Mouse (Mus musculus) layer of hippocampus, adult 2 months (tissue): ENCODE measurements around the gene Zscan21. TPM values are rescaled to one million over a fixed set of nuclear protein-coding genes. Genes with fewer than 3 reads are reported as not detected.
A peak's percentile ranks its signal among the peaks of the same experiment; 100 is the strongest.

Experiments used
- DNase-seq, 2 experiments: peaks; one replicate each; pipeline ENCODE4 v3.0.0; 2022; ENCODE audit warnings: low spot score in 2 of 2
- H3K27ac ChIP-seq: fragments of 200-600 bp; 2 replicates; pipeline ENCODE4 v1.8.1; 2022
- H3K4me3 ChIP-seq: fragments of 200-600 bp; 2 replicates; pipeline ENCODE4 v1.8.1; 2022; ENCODE audit warnings: mild to moderate bottlenecking
- CTCF ChIP-seq: fragments of 200-600 bp; conservative IDR thresholded peaks from 2 replicates; pipeline ENCODE4 v1.8.1; 2022; ENCODE audit warnings: antibody characterized with exemption, mild to moderate bottlenecking, moderate library complexity
- microRNA-seq, 2 experiments: library from miRNA; unstranded; fragments of <30 nt; microRNA quantifications; one replicate each; pipeline ENCODE4 v1.2.0; 2021
- total RNA-seq, 2 experiments: library from RNA; stranded (reverse); gene quantifications; 2 replicates each; pipeline ENCODE4 v1.2.3; 2021

Gene Zscan21
- total RNA-seq, 2 experiments from 2014 or later, result 13.7 to 16.2 TPM

DNA sequence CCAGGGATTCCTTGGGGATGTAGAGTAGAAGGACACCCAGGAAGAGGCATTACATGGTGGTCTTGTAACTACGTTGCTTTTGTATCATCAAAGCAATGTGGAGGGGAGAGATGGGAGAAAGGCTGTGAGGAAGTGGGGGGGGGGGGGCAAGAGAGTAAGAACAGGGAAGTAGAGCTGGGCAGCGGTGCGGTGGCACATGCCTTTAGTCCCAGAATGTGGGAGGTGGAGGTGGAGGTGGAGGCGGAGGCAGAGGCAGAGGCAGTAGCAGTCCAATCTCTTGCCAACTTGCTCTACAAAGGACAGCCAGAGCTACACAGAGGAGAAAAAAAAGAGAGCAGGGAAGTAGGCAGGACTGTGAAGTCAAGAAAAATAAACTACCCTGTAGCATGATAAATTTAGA is 21.9 kb downstream of the Zscan21 start:
- no peak for TF ChIP-seq CTCF

DNA sequence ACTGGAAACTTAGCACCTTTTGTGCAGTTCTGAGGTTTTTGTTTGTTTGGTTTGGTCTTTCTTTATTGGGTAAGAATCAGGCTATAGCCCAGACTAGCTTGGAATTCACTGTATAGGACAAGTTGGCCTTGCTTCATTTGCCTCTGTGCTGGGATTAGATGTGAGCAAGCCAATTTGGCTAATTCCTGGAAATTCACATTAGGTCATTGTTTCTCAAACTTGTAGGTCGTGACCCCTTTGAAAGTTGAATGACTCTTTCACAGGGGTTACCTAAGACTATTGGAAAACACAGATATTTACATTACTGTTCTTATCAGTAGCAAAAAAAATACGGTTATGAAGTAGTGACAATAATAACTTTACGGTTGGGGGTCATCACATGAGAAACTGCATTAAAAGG is 37.7 kb downstream of the Zscan21 start:
- Histone ChIP-seq H3K27ac (no peak overlapping the region; the same call in 1 of the 2 replicates), H3K4me3 (peak overlapping the region; percentile 74)
- TF ChIP-seq CTCF, result no peak
- DNase-seq, result no peak

More for the DNA sequence above, 21.9 kb downstream of the Zscan21 start:
- no peak for DNase-seq
- H3K4me3 ChIP-seq, result no peak overlapping the region
- H3K27ac ChIP-seq, result no peak overlapping the region

DNA sequence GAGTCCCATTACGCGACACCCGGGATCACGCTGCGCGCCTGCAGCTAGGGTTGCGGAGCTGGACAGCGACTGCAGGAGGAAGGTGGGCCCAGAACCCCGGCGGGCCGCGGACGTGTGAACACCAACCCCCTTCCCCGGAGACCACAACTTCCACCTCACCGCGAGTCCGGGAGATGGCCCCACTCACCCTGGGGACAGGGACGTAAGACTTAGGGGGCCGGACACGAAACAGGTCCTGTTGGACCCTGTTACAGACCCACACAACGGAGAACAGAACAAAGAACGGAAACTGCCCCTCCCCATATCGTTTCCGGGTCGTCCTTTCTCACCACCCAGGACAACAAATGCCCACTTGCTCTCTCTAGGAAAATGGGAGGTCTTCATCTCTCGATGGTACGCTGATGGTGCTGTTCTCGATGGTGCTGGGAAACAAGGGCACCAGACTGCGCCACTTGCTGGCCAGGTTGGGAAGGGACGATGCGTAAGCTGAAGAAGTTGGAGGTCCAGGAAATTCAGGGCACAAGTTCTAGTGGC is 38.8 kb downstream of the Zscan21 start, which contains the start of gene Zfp113:
Zfp113 (minus strand) TSS at position 302 of the 534 bp plus-strand sequence.
- DNase-seq, result peak; percentile 90 to 96
- peak; percentile 87 for TF ChIP-seq CTCF

DNA sequence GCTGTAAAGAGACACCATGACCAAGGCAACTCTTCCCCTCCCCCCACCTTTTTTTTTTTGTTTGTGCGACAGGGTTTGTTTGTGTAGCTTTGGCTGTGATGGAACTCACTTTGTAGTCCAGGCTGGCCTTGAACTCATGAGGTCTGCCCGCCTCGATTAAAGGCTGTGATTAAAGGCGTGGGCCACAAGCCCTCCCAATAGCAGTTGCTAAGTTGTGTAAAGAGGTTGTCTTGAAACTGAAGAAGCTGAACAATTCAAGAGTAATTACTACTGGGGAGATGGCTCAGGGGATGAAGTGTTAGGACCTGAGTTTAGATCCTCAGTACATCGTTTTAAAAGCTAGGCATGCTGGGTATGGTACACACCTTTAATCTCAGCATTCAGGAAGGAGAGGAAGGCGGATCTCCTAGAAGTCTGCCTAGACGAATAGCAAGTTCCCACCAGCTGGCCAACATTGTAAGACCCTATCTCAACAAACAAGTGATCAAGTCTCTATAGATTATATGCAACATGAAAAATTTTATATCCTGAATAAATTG is 43.6 kb downstream of the Zscan21 start:
- peak overlapping the region; percentile 70 for H3K4me3 ChIP-seq

More for the DNA sequence above, 38.8 kb downstream of the Zscan21 start, which contains the start of gene Zfp113:
- peak within 1 kb of the TSS; percentile 93 for H3K27ac ChIP-seq
- peak within 1 kb of the TSS; percentile 74 for H3K4me3 ChIP-seq

DNA sequence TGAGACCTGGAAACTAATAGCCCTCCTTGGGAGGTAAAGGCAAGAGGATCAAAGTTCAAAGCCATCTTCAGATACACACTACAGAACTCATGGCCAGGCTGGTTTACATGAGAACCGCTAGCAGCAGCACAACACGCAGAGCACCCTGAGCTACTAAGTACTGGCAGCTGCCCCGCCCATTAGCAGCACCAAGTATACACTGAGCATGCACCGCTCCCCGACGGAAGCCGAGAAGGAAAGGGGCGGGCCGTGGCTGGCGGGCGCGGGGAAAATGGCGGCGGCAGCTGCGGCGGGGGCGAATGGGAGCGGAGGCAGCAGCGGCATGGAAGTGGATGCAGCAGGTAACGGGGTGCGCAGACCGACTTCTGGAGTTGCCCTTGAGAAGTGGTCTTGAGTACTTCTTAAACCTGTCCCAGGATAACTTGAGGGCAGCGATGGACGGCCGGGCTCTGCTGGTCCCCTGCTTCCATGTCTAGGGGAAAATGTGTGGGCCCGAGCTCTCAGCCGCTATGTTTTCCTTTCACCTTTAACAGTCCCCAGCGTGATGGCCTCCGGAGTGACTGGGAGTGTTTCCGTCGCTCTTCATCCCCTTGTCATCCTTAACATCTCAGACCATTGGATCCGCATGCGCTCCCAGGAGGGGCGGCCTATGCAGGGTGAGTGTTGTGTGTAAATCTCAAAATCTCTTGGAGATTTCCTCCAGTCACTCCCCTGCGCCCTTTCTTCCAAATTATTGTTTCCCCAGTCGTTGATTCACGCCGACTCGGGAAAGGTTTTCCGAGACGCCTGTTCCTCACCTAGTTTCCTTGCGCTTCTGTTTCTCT is 44.4 kb downstream of the Zscan21 start, which contains the start of gene Cops6:
Cops6 (plus strand) TSS at position 230 of the 824 bp plus-strand sequence.
- TF ChIP-seq CTCF, result peak; percentile 13; the same call in 1 of the 2 replicates
- Histone ChIP-seq H3K27ac (peak within 1 kb of the TSS; percentile 83), H3K4me3 (peak within 1 kb of the TSS; percentile 70)
- peak; percentile 95 to 97 for DNase-seq

More for the DNA sequence above, 43.6 kb downstream of the Zscan21 start:
- peak overlapping the region; percentile 83 for H3K27ac ChIP-seq
- no peak for TF ChIP-seq CTCF
- no peak for DNase-seq

DNA sequence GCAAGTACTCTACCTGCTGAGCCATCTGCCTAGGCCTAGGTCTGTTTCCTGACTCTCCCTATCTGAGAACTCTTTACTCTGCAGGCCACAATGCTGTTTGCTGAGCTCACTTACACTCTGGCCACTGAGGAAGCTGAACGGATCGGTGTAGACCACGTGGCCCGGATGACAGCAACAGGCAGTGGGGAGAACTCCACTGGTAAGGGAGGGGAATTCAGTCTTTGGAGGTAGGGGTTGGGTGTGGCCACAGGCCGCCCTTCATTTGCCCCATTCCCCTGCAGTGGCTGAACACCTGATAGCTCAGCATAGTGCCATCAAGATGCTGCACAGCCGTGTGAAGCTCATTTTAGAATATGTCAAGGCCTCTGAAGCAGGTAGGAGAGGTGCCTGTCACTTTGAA is 46.3 kb downstream of the Zscan21 start:
- Histone ChIP-seq H3K4me3 (no peak overlapping the region), H3K27ac (no peak overlapping the region)
- no peak for DNase-seq
- no peak for TF ChIP-seq CTCF

DNA sequence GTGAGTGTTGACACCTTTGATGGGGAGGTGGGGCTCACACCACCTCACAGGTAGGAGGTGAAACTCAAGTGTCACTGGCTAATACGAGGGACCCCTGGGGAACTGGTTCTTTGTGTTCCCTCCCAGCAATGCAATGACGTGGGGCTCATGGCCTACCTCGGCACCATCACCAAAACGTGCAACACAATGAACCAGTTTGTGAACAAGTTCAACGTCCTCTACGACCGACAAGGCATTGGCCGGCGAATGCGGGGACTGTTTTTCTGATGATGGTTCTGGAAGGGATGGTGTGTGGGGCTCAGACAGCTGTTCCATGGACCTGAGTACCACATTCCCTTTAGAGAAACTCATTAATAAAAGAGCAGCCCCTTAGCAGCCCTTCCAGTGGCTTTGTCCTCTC is 46.9 kb downstream of the Zscan21 start:
- H3K4me3 ChIP-seq, result no peak overlapping the region
- TF ChIP-seq CTCF, result no peak
- no peak for DNase-seq
- H3K27ac ChIP-seq, result no peak overlapping the region

DNA sequence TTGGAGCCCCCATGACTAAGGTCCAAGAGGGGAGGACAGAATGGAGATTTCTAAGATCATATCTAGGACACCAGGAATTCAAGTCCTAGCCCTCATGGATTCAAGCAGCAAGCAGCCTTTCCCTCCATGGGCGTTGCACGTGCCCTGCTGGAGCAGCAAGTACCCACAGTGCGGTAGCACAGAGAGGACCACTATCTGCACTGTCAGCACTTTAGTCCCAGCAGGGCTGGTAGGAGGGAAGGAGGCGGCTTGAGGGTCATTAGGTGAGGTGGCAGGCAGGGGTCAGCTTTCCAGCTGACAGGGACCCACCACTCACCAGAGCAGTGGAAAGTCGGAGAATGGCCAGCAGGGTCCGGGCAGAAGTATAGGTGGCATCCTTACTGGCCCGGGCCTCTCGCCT is 48.9 kb downstream of the Zscan21 start:
- no peak for DNase-seq
- H3K27ac ChIP-seq, result no peak overlapping the region
- TF ChIP-seq CTCF, result no peak

DNA sequence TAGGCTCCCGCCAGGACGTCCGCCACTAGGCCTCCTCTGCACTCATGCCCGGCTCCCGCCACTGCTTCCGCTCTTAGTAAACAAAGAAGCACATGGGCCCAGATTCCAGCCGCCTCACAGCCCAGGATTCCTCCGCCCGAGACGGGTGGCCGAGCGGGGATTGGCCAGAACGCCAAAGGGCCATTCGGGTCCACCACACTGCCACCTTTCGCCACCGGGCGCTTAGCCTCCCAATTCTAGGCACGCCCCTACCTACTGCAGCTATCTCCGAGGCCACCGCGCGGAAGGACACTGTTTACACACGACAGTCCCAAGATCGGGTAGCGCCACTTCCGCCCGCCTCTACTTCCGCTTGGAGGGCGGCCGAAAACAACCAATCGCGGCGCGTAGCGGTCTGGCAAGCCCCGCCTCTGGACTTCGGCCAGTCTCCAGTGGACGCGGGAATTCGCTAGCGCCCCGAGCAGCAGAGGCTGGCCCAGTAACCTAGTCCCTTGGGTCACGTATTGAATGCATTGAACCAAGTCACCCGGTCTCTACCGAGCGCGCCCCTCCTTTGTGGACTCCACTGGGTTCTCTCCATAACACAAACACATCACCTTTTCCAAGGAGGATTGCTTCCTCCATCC is 54.3 kb downstream of the Zscan21 start:
- peak; percentile 92 to 94 for DNase-seq
- peak overlapping the region; percentile 92 for H3K27ac ChIP-seq
- H3K4me3 ChIP-seq, result peak overlapping the region; percentile 84
- TF ChIP-seq CTCF, result peak; percentile 25

More for the DNA sequence above, 48.9 kb downstream of the Zscan21 start:
- H3K4me3 ChIP-seq, result no peak overlapping the region

DNA sequence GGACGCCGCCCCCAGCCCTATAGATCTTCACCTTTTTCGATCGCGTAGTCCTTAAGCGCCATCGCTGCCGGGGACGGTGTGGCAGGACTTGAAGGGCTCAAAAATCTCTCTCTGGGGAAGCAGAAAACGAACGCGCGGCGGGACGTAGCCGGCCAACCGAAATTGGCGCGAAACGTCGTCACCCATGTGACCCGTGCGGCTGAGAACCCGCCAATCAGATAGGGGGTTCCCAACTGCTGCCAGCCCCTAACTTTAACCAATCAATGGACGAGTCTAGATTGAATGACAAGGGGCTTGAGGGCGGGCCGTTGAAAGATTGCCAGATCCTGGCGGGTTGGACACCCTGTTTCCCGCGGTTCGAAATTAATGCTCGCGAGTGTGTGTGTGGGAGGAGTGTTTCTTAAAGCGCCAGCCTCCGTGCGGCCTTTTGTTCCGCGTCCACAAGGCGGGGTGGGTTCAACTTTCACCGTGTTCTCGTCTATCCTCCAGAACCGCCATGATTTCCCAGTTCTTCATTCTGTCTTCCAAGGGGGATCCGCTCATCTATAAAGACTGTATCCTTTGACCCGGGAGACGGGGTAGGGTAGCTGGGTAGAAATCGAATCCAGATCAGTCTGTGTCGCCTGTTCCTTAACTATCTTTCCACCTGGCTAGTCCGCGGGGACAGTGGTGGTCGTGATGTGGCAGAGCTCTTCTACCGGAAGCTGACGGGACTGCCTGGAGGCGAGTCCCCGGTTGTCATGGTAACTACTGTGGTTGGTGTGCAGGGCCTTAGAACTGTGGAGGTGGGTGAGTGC is 55.2 kb downstream of the Zscan21 start, which contains the start of the genes Ap4m1 and Mcm7:
Ap4m1 (plus strand) TSS at position 308 of the 797 bp plus-strand sequence.
Mcm7 (minus strand) TSS at position 728 of the 797 bp plus-strand sequence.
- DNase-seq, result peak; percentile 98
- Histone ChIP-seq H3K27ac (peak within 1 kb of the TSS; percentile 96), H3K4me3 (peak within 1 kb of the TSS; percentile 84)
- TF ChIP-seq CTCF, result peak; percentile 43

DNA sequence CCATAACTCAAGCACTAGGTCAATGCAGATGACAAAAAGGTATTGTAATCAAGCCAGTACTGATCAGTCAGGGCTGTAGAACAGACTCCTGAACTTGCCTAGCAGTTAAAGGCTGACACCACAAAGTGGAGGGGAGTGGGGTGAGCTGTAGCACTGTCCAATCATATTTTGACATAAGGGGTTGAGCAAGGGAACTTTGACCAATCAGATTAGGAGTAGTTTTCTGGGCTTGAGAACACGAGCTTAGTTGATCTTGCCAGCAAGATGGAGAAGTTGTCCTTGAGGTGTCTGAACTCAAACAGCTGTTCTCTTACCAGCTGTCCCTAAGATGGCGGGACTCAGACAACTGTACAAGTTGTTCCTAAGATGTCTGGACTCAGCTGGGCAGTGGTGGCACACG is 56.5 kb downstream of the Zscan21 start:
- no peak for DNase-seq
- H3K27ac ChIP-seq, result no peak overlapping the region
- no peak overlapping the region for H3K4me3 ChIP-seq
- no peak for TF ChIP-seq CTCF

Small RNAs within 50 kb of the gene (microRNA-seq; reads per million reads assigned to microRNA genes)
- 463 to 542 reads per million in 2 experiments for gene Mir106b
- gene Mir25, result 59.8 to 60.4 reads per million in 2 experiments
- gene Mir93, result 1,438 to 1,475 reads per million in 2 experiments

Other genes starting within 250 kb of the Zscan21 start
- not detected for gene Pilrb2, start 245.1 kb upstream of the Zscan21 start, total RNA-seq
- gene Cyp3a13, start 195.3 kb upstream of the Zscan21 start, total RNA-seq, result under 1 TPM; 0.22 to 0.23 TPM
- 10 to 100 TPM; 23.1 to 24.3 TPM for gene Gjc3, start 153.8 kb upstream of the Zscan21 start, total RNA-seq
- not detected for gene Azgp1, start 135.4 kb upstream of the Zscan21 start, total RNA-seq
- gene Smok3a, start 95.6 kb upstream of the Zscan21 start, total RNA-seq, result not detected
- gene Smok3b, start 95.5 kb upstream of the Zscan21 start, total RNA-seq, result not detected
- not detected for gene Smok3c, start 63.7 kb upstream of the Zscan21 start, total RNA-seq
- 10 to 100 TPM; 39.7 to 42.3 TPM for gene Zkscan1, start 31.8 kb upstream of the Zscan21 start, total RNA-seq
- 10 to 100 TPM; 13.4 to 14.6 TPM for gene Zfp113, start 38.8 kb downstream of the Zscan21 start, total RNA-seq
- gene Cops6, start 44.2 kb downstream of the Zscan21 start, total RNA-seq, result 100 to 1,000 TPM; 141 to 145 TPM
- 10 to 100 TPM; 25.6 to 26.2 TPM for gene Ap4m1, start 55.1 kb downstream of the Zscan21 start, total RNA-seq
- gene Mcm7, start 55.5 kb downstream of the Zscan21 start, total RNA-seq, result 10 to 100 TPM; 18.6 to 18.8 TPM
- 10 to 100 TPM; 42.0 to 42.2 TPM for gene Taf6, start 70.5 kb downstream of the Zscan21 start, total RNA-seq
- 10 to 100 TPM; 13.4 to 16.5 TPM for gene Cnpy4, start 70.6 kb downstream of the Zscan21 start, total RNA-seq
- gene Mblac1, start 77.4 kb downstream of the Zscan21 start, total RNA-seq, result 1 to 10 TPM; 8.2 to 8.4 TPM
- gene Nxpe5, start 109.0 kb downstream of the Zscan21 start, total RNA-seq, result not detected
- 10 to 100 TPM; 60.0 to 60.9 TPM for gene Lamtor4, start 138.6 kb downstream of the Zscan21 start, total RNA-seq
- gene BC037034, start 147.1 kb downstream of the Zscan21 start, total RNA-seq, result 10 to 100 TPM; 68.1 to 77.0 TPM
- 1 to 10 TPM; 3.2 to 3.7 TPM for gene Gal3st4, start 155.9 kb downstream of the Zscan21 start, total RNA-seq
- gene Gm43720, start 163.1 kb downstream of the Zscan21 start, total RNA-seq, result under 1 TPM in 1 of 2 experiments, not detected in 1; 0.12 TPM
- 1 to 10 TPM; 2.4 to 2.5 TPM for gene Gpc2, start 163.1 kb downstream of the Zscan21 start, total RNA-seq
- under 1 TPM; 0.44 to 0.79 TPM for gene Stag3, start 163.3 kb downstream of the Zscan21 start, total RNA-seq
- gene Pvrig, start 225.1 kb downstream of the Zscan21 start, total RNA-seq, result not detected